Mouse (Mus musculus) MEL-GATA-1-ER (cell line): ENCODE results near the gene Atp13a5.

Experiments
- DNase-seq: peaks from one replicate; pipeline ENCODE4 v3.0.0-alpha.2; 2012; ENCODE audit warnings: low read depth; ENCODE audit errors: extremely low read depth

The Atp13a5 gene

DNA sequence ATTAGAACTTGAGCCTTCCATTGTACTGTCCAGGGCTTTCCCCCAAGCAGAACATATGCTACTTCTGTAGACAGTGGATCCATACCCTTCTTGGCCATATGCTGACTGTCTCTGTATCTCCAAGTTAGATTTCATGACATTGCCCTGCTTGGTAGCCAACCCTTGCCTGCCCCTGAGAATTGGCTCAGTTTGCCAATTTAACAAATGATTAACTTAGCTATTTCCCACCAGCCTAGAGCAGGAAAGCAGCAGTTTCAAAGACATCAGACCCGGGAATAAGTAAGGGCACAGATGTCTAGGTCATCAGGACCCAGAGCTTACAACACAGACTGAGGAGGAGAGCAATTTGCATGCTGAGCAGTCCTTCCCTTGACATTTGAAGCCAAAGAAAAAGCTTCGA is 173.0 kb downstream of the Atp13a5 start:
- DNase-seq = no peak

DNA sequence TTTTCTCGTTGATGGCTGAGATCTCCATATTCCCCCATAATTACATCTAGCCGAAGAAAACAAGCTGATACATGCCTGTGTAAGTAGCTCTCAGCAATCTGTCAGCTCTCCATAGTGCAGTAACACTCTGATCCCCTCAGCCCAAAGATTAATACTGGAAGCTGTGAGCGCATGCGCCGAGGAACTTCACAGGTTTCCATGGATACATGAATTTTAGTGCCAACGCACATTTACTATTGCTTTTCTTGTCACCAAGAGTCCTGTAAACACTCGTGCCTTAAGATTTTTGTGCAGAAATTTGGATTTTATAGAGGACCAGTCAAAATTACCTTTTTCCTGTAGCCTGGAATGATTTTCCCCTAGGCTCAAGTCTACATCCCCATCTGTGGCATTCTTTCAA is 173.7 kb downstream of the Atp13a5 start:
- no peak for DNase-seq

DNA sequence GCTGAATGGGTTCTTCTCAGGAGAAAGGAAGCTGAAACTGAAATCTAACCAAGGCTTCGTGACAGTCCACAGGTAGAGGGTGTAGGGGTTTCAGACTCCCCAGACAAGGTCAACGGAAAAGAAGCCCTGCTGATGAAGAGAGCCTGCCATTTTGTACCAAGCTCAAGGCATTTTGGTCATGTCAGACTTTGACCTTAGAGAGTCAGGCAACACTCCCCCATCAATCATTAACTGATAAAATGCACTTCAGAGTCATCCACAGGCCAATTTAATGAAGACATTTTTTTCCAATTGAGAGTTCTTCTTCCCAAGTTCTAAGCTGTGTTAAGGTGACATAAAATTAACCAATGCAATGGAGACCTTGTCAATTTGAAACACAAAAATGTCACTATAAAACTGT is 177.4 kb downstream of the Atp13a5 start:
- DNase-seq = no peak

DNA sequence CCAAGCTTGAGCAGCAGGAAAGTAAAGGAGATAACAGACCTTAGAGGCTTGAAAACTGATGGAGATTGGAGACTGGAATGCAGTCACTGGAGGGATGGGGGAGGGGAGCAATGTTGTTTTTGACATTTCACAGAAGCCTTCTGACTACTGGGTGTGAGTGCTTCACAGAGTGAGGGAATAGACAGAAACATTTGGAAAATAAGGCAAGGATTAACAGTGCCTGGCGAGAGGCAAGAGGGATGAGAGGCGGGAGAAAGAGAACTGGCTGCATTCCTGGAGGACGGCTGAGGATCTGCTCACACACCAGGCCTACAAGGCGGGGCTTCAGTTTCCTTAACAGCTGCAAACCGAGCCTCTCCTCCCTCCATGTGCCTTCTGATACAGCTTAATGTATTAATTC is 180.1 kb downstream of the Atp13a5 start:
- DNase-seq = no peak

DNA sequence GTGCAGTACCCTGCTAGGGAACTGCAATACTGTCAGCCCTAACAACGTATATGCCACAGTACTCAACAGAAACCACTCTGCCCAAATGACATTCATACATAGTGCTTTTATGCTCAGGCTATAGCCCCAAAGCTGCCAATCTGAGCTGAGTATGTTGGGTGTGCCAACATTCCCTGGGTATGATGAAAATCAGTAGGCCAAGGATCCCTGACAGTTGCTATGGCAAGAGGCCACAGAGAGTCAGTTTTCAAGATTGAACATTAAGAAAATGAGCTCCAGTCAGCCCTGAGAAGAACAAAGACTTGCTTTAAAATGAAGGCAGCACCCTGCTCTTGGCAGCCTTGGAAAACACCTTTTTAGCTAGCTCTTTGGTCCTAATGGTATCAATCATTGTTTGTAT is 183.4 kb downstream of the Atp13a5 start:
- DNase-seq = no peak

DNA sequence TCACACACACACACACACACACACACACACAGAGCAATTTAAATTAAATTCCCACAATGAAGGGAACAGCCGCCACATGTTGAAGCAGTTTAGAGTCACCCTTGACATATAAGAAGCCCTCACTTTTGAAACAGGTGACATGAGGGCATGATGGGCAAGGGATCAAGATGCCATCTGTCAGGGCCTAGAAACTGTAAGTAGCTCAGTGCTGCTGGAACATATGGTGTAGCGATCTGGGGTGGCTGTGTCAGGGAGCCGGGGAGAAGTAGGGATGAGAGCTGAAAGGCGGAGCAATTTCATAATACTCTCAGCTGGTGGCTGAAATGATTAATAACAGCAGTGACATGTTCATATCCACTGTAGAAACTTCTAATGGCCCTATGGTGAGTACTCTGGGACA is 184.6 kb downstream of the Atp13a5 start:
- no peak for DNase-seq

DNA sequence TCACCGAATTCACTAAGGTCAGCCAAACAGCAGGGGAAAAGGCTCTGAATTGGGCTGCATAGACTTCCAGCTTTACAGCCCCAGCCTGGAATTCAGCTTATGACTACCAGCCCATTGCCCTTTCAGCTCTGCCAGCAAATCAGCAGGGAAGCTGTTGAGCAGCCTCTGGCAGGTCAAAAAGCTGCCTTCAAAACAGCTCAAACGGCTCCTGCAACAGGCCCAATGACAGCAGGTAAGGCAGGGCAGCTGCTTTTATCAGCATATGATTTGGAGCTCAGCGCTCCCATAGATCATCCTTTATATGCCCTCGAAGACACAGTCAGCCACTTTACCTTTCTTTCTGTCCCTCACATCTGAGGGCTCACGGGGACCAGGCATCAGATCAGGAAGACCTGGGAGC is 185.6 kb downstream of the Atp13a5 start:
- DNase-seq = no peak
